Mouse (Mus musculus) left cerebral cortex, postnatal 36 days (tissue): ENCODE measurements around the gene Calml4. TPM values are rescaled to one million over a fixed set of nuclear protein-coding genes. Genes with fewer than 3 reads are reported as not detected.
A peak's percentile ranks its signal among the peaks of the same experiment; 100 is the strongest.

Experiments used
- DNase-seq, 2 experiments: peaks; one replicate each; pipeline ENCODE4 v3.0.0; 2021 to 2022; ENCODE audit warnings: low spot score in 2 of 2, mixed read lengths in 1 of 2
- intact Hi-C: fragments of 180-260 bp; cut with DNase I; formaldehyde crosslinking; loops from one replicate; pipeline ENCODE4 v1.15.1; 2025
- total RNA-seq, 2 experiments: library from RNA; stranded (reverse); gene quantifications; 2 replicates each; pipeline ENCODE4 v1.2.3; 2021

The Calml4 gene
- total RNA-seq, 2 experiments from 2014 or later = 1.7 TPM; not detected in 1

GRCm38 (mm10) chr9:62870728-62871127 lies 12.8 kb downstream of the Calml4 start:
- intact Hi-C loops = no loop called here
- DNase-seq = no peak

DNA sequence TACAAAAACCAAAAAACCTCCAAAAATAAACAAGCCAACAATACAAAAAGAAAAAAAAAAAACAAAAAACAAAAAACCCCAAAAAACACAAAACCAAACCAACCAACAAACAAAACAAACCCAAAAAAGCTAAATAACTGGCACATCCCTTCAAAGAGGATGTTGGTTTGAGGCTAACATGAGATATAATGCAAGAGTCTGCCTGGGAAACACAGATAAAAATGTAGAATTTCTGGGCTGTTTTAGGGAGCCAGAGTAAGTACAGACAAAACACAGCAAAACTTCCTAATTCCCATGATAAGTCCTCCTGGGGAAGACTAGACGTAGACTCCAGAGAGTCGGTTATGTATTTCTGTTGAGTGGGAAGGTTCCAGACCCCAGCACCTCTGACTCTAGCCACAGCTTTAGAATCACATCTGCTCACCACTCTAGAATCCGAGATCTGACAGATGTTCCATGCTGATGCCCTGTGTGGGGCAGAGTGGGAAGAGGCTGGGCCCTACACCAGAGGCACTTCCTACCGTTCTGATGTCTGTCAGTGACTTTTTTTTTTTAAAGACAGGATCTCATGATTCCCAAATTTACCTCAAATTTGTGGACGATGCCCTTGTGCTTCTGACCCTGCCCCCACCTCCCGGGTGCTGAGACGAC lies 19.2 kb downstream of the Calml4 start:
- no peak for DNase-seq
- intact Hi-C loops = no loop called here

- no peak for DNase-seq
- intact Hi-C loops = no loop called here
These were observed 19.9 kb downstream of the Calml4 start for GRCm38 (mm10) chr9:62877825-62878224.

GRCm38 (mm10) chr9:62881871-62882270 lies 24.0 kb downstream of the Calml4 start:
- DNase-seq = no peak
- intact Hi-C loops = no loop called here

DNA sequence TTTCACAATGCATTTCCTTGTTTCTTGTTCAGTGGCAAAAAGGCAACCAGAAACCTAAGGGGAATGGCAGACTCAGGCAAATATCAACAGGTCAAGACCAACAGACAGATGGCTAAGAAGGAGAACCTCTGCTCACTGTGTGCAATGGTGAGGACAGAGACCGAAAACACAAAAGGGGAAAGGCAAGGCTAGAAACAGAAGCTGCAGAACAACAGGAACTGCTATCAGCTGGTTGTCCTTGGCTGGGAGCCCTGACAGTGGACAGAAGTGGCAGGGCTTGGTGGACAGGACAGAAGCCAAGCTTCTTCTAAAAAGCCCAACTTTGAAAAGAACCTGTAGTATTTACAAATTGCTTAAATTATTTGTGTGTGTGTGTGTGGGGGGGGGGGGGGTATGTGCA lies 36.6 kb downstream of the Calml4 start:
- intact Hi-C loops = no loop called here
- DNase-seq = no peak

DNA sequence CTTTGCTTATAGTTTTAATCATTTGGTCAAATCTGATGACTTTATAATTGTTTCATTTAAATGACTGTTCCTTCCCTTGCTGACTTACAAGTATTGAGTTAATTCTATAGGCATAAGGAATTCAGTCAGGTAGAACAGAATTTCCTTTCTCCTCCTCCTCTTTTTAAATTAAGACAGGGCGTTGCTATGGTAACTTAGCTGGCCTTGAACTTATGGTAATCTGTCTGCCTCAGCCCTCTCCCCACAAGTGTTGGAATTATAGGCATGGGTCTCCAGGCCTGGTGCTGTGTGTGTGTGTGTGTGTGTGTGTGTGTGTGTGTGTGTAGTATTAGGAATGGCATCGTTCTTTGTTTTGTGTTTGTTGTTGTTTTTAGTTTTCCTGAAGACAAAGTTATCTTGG lies 43.9 kb downstream of the Calml4 start:
- intact Hi-C loops = no loop called here
- DNase-seq = no peak

DNA sequence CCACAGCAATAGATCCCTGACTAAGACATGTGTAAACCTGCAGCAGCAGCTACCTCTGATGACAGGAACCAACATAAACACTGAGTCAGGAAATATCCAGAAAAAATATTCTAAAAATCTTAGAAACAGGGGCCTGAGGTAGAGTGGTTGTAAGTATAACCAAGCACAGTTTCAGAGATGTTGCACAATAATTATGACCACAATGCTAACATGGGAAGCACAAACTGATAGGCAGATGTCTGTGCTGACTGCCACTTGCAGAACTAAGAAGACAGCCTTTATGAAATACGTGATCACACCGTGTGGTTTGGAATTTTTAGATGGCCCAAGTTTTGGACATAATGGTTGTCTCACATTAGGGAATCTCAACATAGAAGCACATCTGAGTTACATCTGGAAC lies 46.0 kb downstream of the Calml4 start:
- intact Hi-C loops = no loop called here
- DNase-seq = no peak

DNA sequence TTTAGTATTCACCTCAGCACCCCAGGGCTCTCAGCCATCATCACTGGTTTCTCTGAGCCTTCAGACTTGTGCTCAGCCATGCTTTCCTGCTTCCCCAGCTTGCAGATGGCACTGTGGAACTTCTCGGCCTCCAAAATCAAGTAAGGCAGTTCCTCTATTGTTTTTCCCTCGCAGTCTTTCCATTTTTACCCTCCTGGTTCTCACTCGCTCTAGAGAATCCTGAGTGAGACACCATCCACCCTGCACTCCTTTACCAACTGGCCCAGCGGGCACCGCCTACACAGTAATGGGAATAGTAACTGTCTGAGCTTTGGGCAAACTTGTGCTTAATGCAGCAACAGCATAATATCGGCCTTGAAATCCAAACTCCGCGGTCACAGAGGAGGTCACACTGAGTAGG lies 47.2 kb downstream of the Calml4 start:
- intact Hi-C loops = no loop called here
- no peak for DNase-seq

DNA sequence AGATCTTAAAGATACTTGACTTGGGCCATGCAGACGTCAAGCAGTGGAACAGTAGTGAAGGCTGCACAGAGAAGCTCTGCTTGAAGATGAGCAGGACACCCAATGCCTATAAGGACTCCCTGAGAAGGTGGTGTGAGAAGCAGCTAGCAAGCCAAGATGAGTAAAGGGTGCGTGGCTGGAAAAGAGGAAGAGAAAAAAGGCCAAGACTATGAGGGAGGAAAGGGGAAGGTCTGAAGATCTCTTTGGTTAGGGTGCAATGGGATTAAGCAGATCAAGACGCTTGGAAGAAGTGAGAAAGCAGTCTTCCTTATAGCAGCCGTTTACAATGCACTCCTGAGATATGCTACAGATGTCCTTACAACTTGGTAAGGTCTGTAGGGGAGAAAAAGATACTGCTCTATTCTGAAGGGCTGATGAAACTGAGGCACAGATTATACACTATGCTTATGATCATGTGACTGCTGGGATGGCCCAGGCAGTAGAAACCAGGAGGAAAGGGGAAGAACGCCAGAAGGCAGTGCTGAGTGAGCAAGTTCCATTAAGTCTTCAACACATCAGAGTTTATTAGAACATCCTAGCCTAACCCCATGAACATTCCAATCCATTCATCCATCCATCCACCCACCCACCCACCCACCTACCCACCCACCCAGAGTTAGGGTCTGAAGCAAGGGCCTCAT lies 55.6 kb downstream of the Calml4 start:
- intact Hi-C loops = no loop called here
- DNase-seq = no peak

GRCm38 (mm10) chr9:62917059-62917458 lies 59.2 kb downstream of the Calml4 start:
- DNase-seq = no peak
- intact Hi-C loops = no loop called here

DNA sequence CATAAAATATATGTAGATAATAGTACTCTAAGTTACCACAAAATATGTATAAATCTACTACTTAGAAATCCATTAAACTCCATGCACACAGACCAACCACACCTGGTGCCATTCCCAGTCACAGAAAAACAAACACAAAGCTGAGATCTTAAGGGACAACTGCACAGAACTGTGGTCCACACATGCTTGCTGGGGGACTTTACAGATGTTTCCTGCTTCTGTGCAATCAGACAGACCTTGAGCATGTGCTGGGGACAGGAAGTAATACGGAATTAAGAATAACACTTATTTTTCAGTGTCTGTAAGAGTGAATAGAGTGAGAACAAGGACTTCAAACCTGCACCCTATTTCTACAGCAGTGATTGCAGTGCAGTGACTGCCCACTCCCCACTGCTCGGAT lies 63.0 kb downstream of the Calml4 start:
- intact Hi-C loops = no loop called here
- DNase-seq = no peak

- peak; percentile 28 to 40 for DNase-seq
- intact Hi-C loops = loop anchor here (5.0 kb wide), 2 partner anchors 37 to 57 kb away; no protein-coding TSS in a partner anchor
These were observed 67.2 kb downstream of the Calml4 start for GRCm38 (mm10) chr9:62924886-62925610.

Other genes starting within 250 kb of the Calml4 start
- 1 to 10 TPM; 1.9 to 5.3 TPM for gene Itga11, start 180.3 kb upstream of the Calml4 start, total RNA-seq
- gene Fem1b, start 46.1 kb upstream of the Calml4 start, total RNA-seq = 100 to 1,000 TPM in 1 of 2 experiments, 10 to 100 TPM in 1; 98.6 to 100 TPM
- 10 to 100 TPM; 10.3 to 13.7 TPM for gene Cln6, start 19.3 kb upstream of the Calml4 start, total RNA-seq
- 10 to 100 TPM; 57.3 to 65.2 TPM for gene Pias1, start 129.8 kb downstream of the Calml4 start, total RNA-seq